Mouse (Mus musculus): ENCODE measurements around the gene Fam170b. TPM values are rescaled to one million over a fixed set of nuclear protein-coding genes. Genes with fewer than 3 reads are reported as not detected.

Fam170b gene
- polyA plus RNA-seq (2011; ENCODE audit: insufficient read length, low read depth, missing spikeins) = not detected in 2 replicates

- Histone ChIP-seq H3K4me1 (ENCODE audit: control insufficient read depth, insufficient read depth, low read length) (no peaks in the 10 kb centered on the region), H3K4me3 (ENCODE audit: insufficient read depth, low read length) (no peak within 1 kb of the TSS), H3K27ac (ENCODE audit: insufficient read depth, low read length) (no peak within 1 kb of the TSS)
- TF ChIP-seq CTCF (IDR thresholded peaks at IDR 0.05; ENCODE audit: borderline replicate concordance, insufficient read depth, low read length) (no peak), POLR2A (IDR thresholded peaks at IDR 0.05; ENCODE audit: low read depth, low read length) (no peak)
Observed at GRCm38 (mm10) chr14:32833847-32834246, at the start of gene Fam170b. TSS of gene Fam170b (plus strand) at chr14:32833962.

- Histone ChIP-seq H3K4me3 (ENCODE audit: insufficient read depth, low read length) (no peak overlapping the region), H3K4me1 (ENCODE audit: control insufficient read depth, insufficient read depth, low read length) (peaks cover 11% of the 10 kb centered on the region), H3K27ac (ENCODE audit: insufficient read depth, low read length) (no peak overlapping the region)
- TF ChIP-seq POLR2A (IDR thresholded peaks at IDR 0.05; ENCODE audit: low read depth, low read length) (no peak), CTCF (IDR thresholded peaks at IDR 0.05; ENCODE audit: borderline replicate concordance, insufficient read depth, low read length) (no peak)
Observed at GRCm38 (mm10) chr14:32784130-32784747, 49.5 kb upstream of the Fam170b start.

- Histone ChIP-seq H3K4me3 (ENCODE audit: insufficient read depth, low read length) (no peak overlapping the region), H3K4me1 (ENCODE audit: control insufficient read depth, insufficient read depth, low read length) (peaks cover 11% of the 10 kb centered on the region), H3K27ac (ENCODE audit: insufficient read depth, low read length) (no peak overlapping the region)
- TF ChIP-seq CTCF (IDR thresholded peaks at IDR 0.05; ENCODE audit: borderline replicate concordance, insufficient read depth, low read length) = no peak
- TF ChIP-seq POLR2A (IDR thresholded peaks at IDR 0.05; ENCODE audit: low read depth, low read length) = no peak
Observed at GRCm38 (mm10) chr14:32784748-32785134, 49.0 kb upstream of the Fam170b start.

GRCm38 (mm10) chr14:32785556-32786130 is 48.1 kb upstream of the Fam170b start, which contains the start of gene Tmem273:
TSS of gene Tmem273 (plus strand) at chr14:32785963.
- no peak for TF ChIP-seq POLR2A (IDR thresholded peaks at IDR 0.05; ENCODE audit: low read depth, low read length)
- no peak for TF ChIP-seq CTCF (IDR thresholded peaks at IDR 0.05; ENCODE audit: borderline replicate concordance, insufficient read depth, low read length)

GRCm38 (mm10) chr14:32787691-32788090 is 46.1 kb upstream of the Fam170b start:
- TF ChIP-seq CTCF (IDR thresholded peaks at IDR 0.05; ENCODE audit: borderline replicate concordance, insufficient read depth, low read length) (no peak), POLR2A (IDR thresholded peaks at IDR 0.05; ENCODE audit: low read depth, low read length) (no peak)
- H3K4me3 ChIP-seq (ENCODE audit: insufficient read depth, low read length) = no peak overlapping the region
- H3K27ac ChIP-seq (ENCODE audit: insufficient read depth, low read length) = no peak overlapping the region
- peaks cover 11% of the 10 kb centered on the region for H3K4me1 ChIP-seq (ENCODE audit: control insufficient read depth, insufficient read depth, low read length)

More at GRCm38 (mm10) chr14:32785556-32786130, 48.1 kb upstream of the Fam170b start, which contains the start of gene Tmem273:
- Histone ChIP-seq H3K4me3 (ENCODE audit: insufficient read depth, low read length) (no peak within 1 kb of the TSS), H3K4me1 (ENCODE audit: control insufficient read depth, insufficient read depth, low read length) (peaks cover 11% of the 10 kb centered on the region), H3K27ac (ENCODE audit: insufficient read depth, low read length) (no peak within 1 kb of the TSS)

- TF ChIP-seq CTCF (IDR thresholded peaks at IDR 0.05; ENCODE audit: borderline replicate concordance, insufficient read depth, low read length) = no peak
- TF ChIP-seq POLR2A (IDR thresholded peaks at IDR 0.05; ENCODE audit: low read depth, low read length) = no peak
- no peak overlapping the region for H3K27ac ChIP-seq (ENCODE audit: insufficient read depth, low read length)
- no peaks in the 10 kb centered on the region for H3K4me1 ChIP-seq (ENCODE audit: control insufficient read depth, insufficient read depth, low read length)
- no peak overlapping the region for H3K4me3 ChIP-seq (ENCODE audit: insufficient read depth, low read length)
Observed at GRCm38 (mm10) chr14:32796375-32796774, 37.4 kb upstream of the Fam170b start.

- no peak for TF ChIP-seq POLR2A (IDR thresholded peaks at IDR 0.05; ENCODE audit: low read depth, low read length)
- TF ChIP-seq CTCF (IDR thresholded peaks at IDR 0.05; ENCODE audit: borderline replicate concordance, insufficient read depth, low read length) = no peak
- Histone ChIP-seq H3K4me1 (ENCODE audit: control insufficient read depth, insufficient read depth, low read length) (no peaks in the 10 kb centered on the region), H3K27ac (ENCODE audit: insufficient read depth, low read length) (no peak overlapping the region), H3K4me3 (ENCODE audit: insufficient read depth, low read length) (no peak overlapping the region)
Observed at GRCm38 (mm10) chr14:32797803-32798202, 36.0 kb upstream of the Fam170b start.

- no peaks in the 10 kb centered on the region for H3K4me1 ChIP-seq (ENCODE audit: control insufficient read depth, insufficient read depth, low read length)
- no peak overlapping the region for H3K4me3 ChIP-seq (ENCODE audit: insufficient read depth, low read length)
- no peak for TF ChIP-seq POLR2A (IDR thresholded peaks at IDR 0.05; ENCODE audit: low read depth, low read length)
- TF ChIP-seq CTCF (IDR thresholded peaks at IDR 0.05; ENCODE audit: borderline replicate concordance, insufficient read depth, low read length) = no peak
- H3K27ac ChIP-seq (ENCODE audit: insufficient read depth, low read length) = no peak overlapping the region
Observed at GRCm38 (mm10) chr14:32798355-32798754, 35.4 kb upstream of the Fam170b start.

- Histone ChIP-seq H3K4me1 (ENCODE audit: control insufficient read depth, insufficient read depth, low read length) (no peaks in the 10 kb centered on the region), H3K4me3 (ENCODE audit: insufficient read depth, low read length) (no peak overlapping the region), H3K27ac (ENCODE audit: insufficient read depth, low read length) (no peak overlapping the region)
- TF ChIP-seq CTCF (IDR thresholded peaks at IDR 0.05; ENCODE audit: borderline replicate concordance, insufficient read depth, low read length) = no peak
- TF ChIP-seq POLR2A (IDR thresholded peaks at IDR 0.05; ENCODE audit: low read depth, low read length) = no peak
Observed at GRCm38 (mm10) chr14:32800048-32800447, 33.7 kb upstream of the Fam170b start.

GRCm38 (mm10) chr14:32801016-32801661 is 32.6 kb upstream of the Fam170b start:
- Histone ChIP-seq H3K4me1 (ENCODE audit: control insufficient read depth, insufficient read depth, low read length) (no peaks in the 10 kb centered on the region), H3K27ac (ENCODE audit: insufficient read depth, low read length) (no peak overlapping the region), H3K4me3 (ENCODE audit: insufficient read depth, low read length) (no peak overlapping the region)
- no peak for TF ChIP-seq CTCF (IDR thresholded peaks at IDR 0.05; ENCODE audit: borderline replicate concordance, insufficient read depth, low read length)
- no peak for TF ChIP-seq POLR2A (IDR thresholded peaks at IDR 0.05; ENCODE audit: low read depth, low read length)
